Mouse (Mus musculus): ENCODE data around the gene Wnt9a. TPM values are rescaled to one million over a fixed set of nuclear protein-coding genes. Genes with fewer than 3 reads are reported as not detected.

Gene Wnt9a
- polyA plus RNA-seq, 1 experiment from 2014 or later = 0.20 TPM

DNA sequence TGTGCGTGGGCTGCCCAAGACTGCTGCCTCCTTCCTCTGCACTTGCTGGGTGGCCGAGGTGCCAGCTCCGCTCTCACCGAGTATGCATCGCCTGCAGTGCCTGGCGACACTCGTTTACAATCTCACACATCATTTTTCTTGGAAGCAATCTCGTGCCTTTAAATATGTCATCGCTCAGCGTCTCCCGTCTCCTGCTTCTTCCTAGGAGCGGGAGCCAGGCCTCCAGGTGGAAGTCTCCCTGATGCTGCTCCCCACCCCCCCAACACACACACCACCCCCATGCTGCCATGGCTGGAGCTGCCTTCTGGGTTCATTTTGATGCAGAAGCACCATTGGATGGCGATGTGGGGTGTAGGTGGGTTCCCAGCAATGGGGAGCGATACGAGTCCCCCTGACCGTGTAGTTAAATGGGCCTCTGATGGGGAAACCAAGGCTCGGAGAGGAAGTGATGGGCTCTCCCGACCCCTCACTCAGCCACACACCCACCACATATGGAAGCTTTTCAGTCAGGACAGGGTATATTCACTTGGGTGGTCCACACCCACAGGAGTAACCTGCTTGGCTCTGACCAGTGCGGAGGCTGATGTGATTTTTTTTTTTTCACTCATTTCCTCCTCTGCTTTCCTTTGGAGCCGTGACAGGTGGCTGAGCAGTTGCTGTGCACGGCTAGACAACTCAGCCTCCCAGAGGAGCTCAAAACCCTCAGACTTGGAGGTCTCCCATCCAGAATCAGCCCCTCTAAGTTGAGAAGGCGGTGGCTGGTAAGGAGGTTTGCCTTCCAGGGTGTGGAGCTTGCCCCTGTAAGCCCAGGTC, 1.5 kb upstream of the Wnt9a start:
- 36% methylated on average over 22 of the region's 22 CpGs for WGBS (ENCODE audit: insufficient replicate concordance)
- Histone ChIP-seq H3K27ac (replicated peaks) (no peak overlapping the region), H3K4me2 (no peak overlapping the region), H3K9ac (no peak overlapping the region), H3K27me3 (peaks cover 94% of the 10 kb centered on the region), H3K9me3 (replicated peaks) (no peaks in the 10 kb centered on the region), H3K4me1 (replicated peaks) (peaks cover 9% of the 10 kb centered on the region), H3K36me3 (replicated peaks) (no peaks in the 10 kb centered on the region), H3K4me3 (replicated peaks) (no peak overlapping the region)
- no peak for ATAC-seq (ENCODE audit: insufficient read depth)

DNA sequence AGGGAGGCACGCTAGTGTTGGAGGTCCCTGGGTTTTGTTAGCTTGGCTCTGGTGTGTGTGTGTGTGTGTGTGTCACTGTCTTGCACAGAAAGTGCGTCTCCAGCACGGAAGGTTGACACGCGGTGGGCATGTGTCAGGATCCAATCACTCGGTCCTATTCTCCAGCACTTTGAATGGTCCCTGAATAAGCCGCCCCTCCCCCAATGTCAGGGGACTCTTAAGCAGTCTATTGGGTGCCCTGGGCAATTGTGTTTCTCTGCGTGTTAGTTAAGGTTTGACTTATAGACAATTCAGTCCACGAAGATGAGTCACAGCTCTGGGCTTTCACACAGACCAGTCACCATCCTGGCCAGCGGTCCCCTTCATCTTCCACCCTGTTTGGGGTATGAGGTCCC, 910 bp upstream of the Wnt9a start:
- WGBS (ENCODE audit: insufficient replicate concordance) = 9% methylated on average over 10 of the region's 10 CpGs
- no peak overlapping the region for H3K4me2 ChIP-seq

DNA sequence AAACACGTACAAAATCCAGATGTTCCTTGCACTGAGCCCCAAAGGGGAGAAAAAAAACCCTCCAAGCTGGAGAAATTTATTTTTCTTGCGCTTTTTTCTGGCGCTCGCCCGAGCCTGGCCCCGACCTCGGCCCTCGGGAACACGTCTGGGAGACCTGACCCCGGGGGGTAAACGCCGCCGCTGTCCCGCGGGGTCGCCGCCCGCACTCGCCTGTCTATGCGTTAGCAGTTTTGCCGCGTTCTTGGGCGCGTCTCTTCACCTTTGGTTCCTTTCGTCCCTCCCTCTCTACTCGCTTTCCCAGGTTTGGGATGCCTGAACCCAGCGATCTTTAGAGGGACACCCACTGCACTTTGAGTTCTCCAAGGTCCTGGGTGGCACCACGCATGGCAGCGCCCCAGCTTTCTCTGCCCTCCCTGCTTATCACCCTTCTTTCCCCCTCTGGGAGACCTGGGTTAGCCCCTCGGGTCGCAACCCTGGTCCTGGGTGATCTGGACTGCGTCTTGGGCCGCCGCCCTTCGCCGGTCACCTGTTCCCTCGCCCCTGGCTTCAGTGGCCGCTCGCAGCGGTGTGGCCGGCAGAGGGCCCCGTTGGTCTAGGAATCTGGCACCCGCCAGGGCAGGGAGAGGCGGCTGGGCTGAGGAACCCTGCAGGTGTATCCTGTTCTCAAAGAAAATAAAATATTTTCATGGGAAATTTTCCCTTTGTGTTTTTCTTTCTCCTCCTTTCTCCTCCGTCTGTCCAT, 865 bp downstream of the Wnt9a start:
- peaks cover 94% of the 10 kb centered on the region for H3K27me3 ChIP-seq
- peak overlapping the region; percentile 50 for H3K4me3 ChIP-seq (replicated peaks)
- 2% methylated on average over 45 of the region's 45 CpGs for whole genome bisulfite sequencing (ENCODE audit: insufficient replicate concordance)
- H3K9ac ChIP-seq = no peak overlapping the region
- H3K4me1 ChIP-seq (replicated peaks) = peaks cover 9% of the 10 kb centered on the region
- peak overlapping the region; percentile 74 for H3K4me2 ChIP-seq
- no peaks in the 10 kb centered on the region for H3K9me3 ChIP-seq (replicated peaks)
- no peaks in the 10 kb centered on the region for H3K36me3 ChIP-seq (replicated peaks)
- no peak overlapping the region for H3K27ac ChIP-seq (replicated peaks)
- 0 out of 2 replicates have a peak, but pooled peaks have one; percentile 23 for ATAC-seq (ENCODE audit: insufficient read depth)

More for the DNA sequence above, 910 bp upstream of the Wnt9a start:
- ATAC-seq (ENCODE audit: insufficient read depth) = no peak
- Histone ChIP-seq H3K27me3 (peaks cover 94% of the 10 kb centered on the region), H3K9ac (no peak overlapping the region), H3K36me3 (replicated peaks) (no peaks in the 10 kb centered on the region), H3K4me1 (replicated peaks) (peaks cover 9% of the 10 kb centered on the region), H3K4me3 (replicated peaks) (no peak overlapping the region; the same call in 1 of the 2 replicates), H3K27ac (replicated peaks) (no peak overlapping the region), H3K9me3 (replicated peaks) (no peaks in the 10 kb centered on the region)

DNA sequence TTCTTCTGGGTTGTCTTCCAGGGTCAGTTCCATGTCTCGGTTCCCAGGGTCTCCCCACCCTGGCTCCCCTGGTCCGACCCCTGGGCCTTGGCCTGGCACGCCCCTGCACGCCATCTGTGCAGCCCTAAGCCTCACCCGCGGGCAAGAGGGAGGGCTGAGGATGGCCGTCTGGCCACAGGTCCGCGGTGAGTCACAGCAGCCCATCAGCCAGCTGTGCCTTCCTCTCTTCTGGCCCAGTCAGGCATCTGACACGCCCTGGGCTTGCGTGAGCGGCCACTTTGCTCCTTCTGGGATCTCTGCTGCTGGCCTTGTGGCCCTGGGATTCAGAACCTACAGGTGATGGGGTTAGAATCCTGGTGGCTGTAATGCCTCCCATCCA, 1.4 kb downstream of the Wnt9a start:
- Histone ChIP-seq H3K9ac (no peak overlapping the region), H3K4me1 (replicated peaks) (peaks cover 9% of the 10 kb centered on the region), H3K4me2 (no peak overlapping the region), H3K27ac (replicated peaks) (no peak overlapping the region), H3K4me3 (replicated peaks) (no peak overlapping the region), H3K27me3 (peaks cover 92% of the 10 kb centered on the region), H3K36me3 (replicated peaks) (no peaks in the 10 kb centered on the region), H3K9me3 (replicated peaks) (no peaks in the 10 kb centered on the region)
- 35% methylated on average over 12 of the region's 12 CpGs for WGBS (ENCODE audit: insufficient replicate concordance)
- no peak for ATAC-seq (ENCODE audit: insufficient read depth)

DNA sequence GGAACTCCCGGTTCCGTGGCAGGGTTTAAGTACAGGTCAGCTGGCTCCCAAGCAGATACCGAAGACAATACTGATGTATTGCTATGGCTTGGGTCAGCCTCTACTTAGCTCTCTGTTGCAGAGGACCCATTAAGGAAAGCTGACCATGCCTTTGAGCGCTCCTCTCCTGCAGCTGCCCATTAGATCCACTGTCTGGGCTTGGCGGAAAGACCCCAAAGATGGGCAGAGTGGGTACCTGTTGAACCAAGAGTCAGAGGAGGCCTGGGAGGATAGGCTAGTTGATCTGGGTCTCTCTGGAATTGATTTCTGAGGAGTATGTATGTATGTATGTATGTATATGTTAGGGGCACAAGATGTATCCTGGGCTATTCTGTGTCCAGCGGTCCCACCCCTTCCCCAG, 1.9 kb downstream of the Wnt9a start:
- no peak for ATAC-seq (ENCODE audit: insufficient read depth)
- no peak overlapping the region for H3K4me3 ChIP-seq (replicated peaks)
- WGBS (ENCODE audit: insufficient replicate concordance) = 30% methylated on average over 6 of the region's 6 CpGs

DNA sequence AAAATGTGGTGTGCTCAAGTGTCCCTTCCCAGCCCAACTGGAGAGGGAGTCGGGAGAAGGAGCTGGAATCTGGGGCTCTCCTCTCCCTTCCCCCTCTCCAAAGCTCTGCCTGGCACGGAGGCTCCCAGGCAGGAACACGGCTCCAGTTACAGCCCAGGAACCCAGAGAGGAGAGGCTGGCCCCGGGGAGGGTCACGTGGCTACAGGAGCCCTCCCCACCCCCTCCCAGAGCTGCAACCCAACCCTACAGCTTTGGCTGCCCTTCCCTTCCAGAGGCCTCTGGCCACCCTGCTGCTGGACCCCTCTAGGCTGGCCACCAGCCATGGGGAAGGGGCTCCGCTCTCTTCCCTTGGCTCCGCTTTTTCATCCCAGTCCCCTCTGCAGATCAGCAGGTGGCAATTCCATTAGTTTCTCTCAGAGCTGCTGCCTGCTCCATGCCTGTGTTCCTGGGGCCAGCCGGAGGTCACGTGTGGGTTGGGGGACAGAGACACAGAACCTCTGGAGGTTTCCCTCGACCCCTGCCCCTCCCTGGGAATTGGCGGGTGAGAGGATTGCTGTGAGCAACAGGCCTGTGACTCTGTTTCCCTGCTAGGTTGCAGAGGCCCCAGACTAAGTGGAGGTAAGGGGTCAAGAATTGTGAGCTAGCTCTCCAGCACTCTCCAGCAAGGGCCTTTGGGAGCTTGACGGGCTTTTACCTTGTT, 2.5 kb downstream of the Wnt9a start:
- Histone ChIP-seq H3K4me2 (no peak overlapping the region), H3K9ac (no peak overlapping the region), H3K4me1 (replicated peaks) (peaks cover 9% of the 10 kb centered on the region), H3K36me3 (replicated peaks) (no peaks in the 10 kb centered on the region), H3K4me3 (replicated peaks) (no peak overlapping the region), H3K27me3 (peaks cover 86% of the 10 kb centered on the region), H3K27ac (replicated peaks) (no peak overlapping the region), H3K9me3 (replicated peaks) (no peaks in the 10 kb centered on the region)
- ATAC-seq (ENCODE audit: insufficient read depth) = no peak
- WGBS (ENCODE audit: insufficient replicate concordance) = 23% methylated on average over 12 of the region's 12 CpGs

More for the DNA sequence above, 1.9 kb downstream of the Wnt9a start:
- Histone ChIP-seq H3K27ac (replicated peaks) (no peak overlapping the region), H3K4me2 (no peak overlapping the region), H3K9ac (no peak overlapping the region), H3K9me3 (replicated peaks) (no peaks in the 10 kb centered on the region), H3K27me3 (peaks cover 87% of the 10 kb centered on the region), H3K4me1 (replicated peaks) (peaks cover 9% of the 10 kb centered on the region), H3K36me3 (replicated peaks) (no peaks in the 10 kb centered on the region)

DNA sequence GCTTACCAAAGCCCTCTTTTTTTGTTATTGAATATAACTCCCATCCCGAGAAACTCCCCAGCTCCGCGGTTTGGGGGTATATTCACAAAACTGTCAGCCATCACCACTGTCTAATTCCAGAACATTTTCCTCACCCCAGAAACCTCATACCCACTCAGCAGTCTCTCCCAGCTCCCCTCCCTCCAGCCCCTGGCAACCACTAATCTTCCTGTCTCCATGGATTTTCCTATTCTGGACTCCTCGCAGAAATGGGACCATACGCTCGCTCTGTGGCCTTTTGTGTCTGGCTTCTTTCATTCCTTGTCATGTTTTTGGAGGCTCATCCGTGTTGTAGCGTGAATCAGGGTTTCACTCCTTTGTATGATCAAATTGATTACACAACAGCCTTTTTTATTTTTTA, 3.2 kb downstream of the Wnt9a start:
- Histone ChIP-seq H3K27ac (replicated peaks) (no peak overlapping the region), H3K9ac (no peak overlapping the region), H3K27me3 (peaks cover 85% of the 10 kb centered on the region), H3K4me3 (replicated peaks) (no peak overlapping the region), H3K4me1 (replicated peaks) (peaks cover 9% of the 10 kb centered on the region), H3K36me3 (replicated peaks) (no peaks in the 10 kb centered on the region), H3K9me3 (replicated peaks) (no peaks in the 10 kb centered on the region), H3K4me2 (no peak overlapping the region)
- WGBS (ENCODE audit: insufficient replicate concordance) = 59% methylated on average over 8 of the region's 8 CpGs
- no peak for ATAC-seq (ENCODE audit: insufficient read depth)

DNA sequence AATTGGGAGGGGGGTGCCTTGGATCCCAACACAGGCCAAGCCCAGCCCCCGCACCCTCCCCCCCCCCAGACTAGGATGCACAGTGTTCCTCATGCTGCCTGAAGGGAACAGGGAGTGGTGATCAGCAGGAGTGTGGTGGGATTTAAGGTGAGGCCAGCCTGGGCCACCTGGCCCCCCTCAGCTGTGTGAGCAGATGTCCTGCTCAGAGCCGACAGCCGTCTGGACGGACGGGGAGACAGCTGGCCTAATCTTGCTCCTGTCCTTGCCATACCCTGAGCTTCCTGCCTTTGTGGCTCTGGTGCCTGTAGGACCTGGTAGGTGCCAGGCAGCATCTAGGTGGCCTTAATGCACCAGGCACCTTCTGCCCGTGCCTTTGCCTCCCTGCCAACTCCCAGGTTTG, 5.3 kb downstream of the Wnt9a start:
- 54% methylated on average over 6 of the region's 6 CpGs for WGBS (ENCODE audit: insufficient replicate concordance)

DNA sequence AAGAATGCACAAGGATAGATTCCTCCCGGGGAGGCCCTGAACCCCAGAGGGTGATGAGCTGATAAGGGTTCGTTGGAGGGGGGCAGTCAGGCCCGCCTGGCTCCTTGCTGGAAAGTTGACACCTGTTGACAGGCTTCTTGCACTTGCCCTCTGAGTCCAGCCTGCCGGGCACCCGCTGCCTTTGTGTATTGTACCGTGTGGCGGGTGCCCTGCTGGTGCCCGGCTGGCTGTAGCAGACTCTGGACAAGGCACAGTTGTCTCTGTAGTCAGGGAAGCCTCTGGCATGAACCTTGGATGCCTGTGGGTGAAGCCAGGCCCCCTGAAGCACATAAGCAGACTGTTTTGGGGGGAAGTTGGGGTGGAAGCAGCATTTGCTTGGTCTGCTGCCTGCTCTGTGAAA, 5.8 kb downstream of the Wnt9a start:
- ATAC-seq (ENCODE audit: insufficient read depth) = no peak
- WGBS (ENCODE audit: insufficient replicate concordance) = 48% methylated on average over 8 of the region's 8 CpGs
- peaks cover 3% of the 10 kb centered on the region for H3K4me1 ChIP-seq (replicated peaks)

More for the DNA sequence above, 5.3 kb downstream of the Wnt9a start:
- Histone ChIP-seq H3K36me3 (replicated peaks) (no peaks in the 10 kb centered on the region), H3K27ac (replicated peaks) (no peak overlapping the region), H3K4me1 (replicated peaks) (peaks cover 7% of the 10 kb centered on the region), H3K4me3 (replicated peaks) (no peak overlapping the region), H3K9me3 (replicated peaks) (no peaks in the 10 kb centered on the region), H3K9ac (no peak overlapping the region), H3K4me2 (no peak overlapping the region), H3K27me3 (peaks cover 73% of the 10 kb centered on the region)
- ATAC-seq (ENCODE audit: insufficient read depth) = no peak

DNA sequence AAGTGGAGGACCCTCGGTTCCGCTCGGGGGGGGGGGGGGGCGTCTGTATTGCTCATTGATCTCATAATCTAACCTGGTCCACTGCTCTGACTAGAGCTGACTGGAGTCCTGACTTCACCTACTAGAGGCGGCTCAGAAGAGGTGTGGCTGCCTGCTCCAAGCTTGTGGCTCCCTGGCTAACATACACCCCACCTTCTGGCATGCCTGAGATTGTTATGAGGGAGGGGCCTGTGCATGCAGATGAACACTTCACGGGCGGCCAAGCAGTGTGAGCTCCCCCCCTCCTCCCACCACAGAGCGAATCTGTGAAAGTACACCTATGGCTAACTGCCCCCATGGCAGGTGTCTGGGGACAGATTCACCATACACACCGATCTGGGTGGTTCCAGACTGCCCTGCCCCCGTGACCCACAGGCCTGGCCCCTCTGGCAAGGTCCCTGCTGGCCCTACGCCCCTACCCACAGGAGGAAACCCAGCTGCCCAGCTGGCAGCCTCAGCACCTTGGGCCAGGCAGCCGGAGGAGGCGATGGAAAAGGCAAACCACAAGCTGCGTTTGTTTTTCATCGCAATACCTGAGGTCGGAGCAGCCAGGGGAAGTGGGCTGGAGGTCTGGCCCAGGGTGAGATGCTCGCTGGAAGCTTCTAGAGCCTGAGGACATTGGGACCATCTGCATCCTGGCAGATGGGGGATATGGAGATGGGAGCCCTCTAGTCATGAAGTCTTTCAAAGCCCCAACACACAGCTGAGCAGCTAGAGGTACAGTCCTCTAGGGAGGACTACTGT, 6.5 kb downstream of the Wnt9a start:
- Histone ChIP-seq H3K27me3 (peaks cover 71% of the 10 kb centered on the region), H3K4me3 (replicated peaks) (no peak overlapping the region), H3K4me2 (no peak overlapping the region), H3K9ac (no peak overlapping the region), H3K36me3 (replicated peaks) (no peaks in the 10 kb centered on the region), H3K27ac (replicated peaks) (no peak overlapping the region), H3K9me3 (replicated peaks) (no peaks in the 10 kb centered on the region), H3K4me1 (replicated peaks) (no peaks in the 10 kb centered on the region)
- ATAC-seq (ENCODE audit: insufficient read depth) = no peak
- WGBS (ENCODE audit: insufficient replicate concordance) = 42% methylated on average over 17 of the region's 17 CpGs

More for the DNA sequence above, 5.8 kb downstream of the Wnt9a start:
- no peak overlapping the region for H3K4me3 ChIP-seq (replicated peaks)
- no peaks in the 10 kb centered on the region for H3K9me3 ChIP-seq (replicated peaks)
- peaks cover 73% of the 10 kb centered on the region for H3K27me3 ChIP-seq
- no peak overlapping the region for H3K27ac ChIP-seq (replicated peaks)
- H3K9ac ChIP-seq = no peak overlapping the region
- no peak overlapping the region for H3K4me2 ChIP-seq
- no peaks in the 10 kb centered on the region for H3K36me3 ChIP-seq (replicated peaks)

Data from liver, embryonic 15.5 days (tissue).